Mouse (Mus musculus): ENCODE measurements around the gene Srp68. TPM values are rescaled to one million over a fixed set of nuclear protein-coding genes. Genes with fewer than 3 reads are reported as not detected.
A peak's percentile ranks its signal among the peaks of the same experiment; 100 is the strongest.

Gene Srp68
- polyA plus RNA-seq, 1 experiment = 81.9 TPM

GRCm38 (mm10) chr11:116260259-116260658, 13.8 kb downstream of the Srp68 start:
- no peak overlapping the region for H3K4me3 ChIP-seq (ENCODE audit: insufficient read depth, poor library complexity, severe bottlenecking)
- no peak overlapping the region for H3ac ChIP-seq (ENCODE audit: control insufficient read depth, insufficient read length, low read depth)

GRCm38 (mm10) chr11:116259461-116259860, 14.6 kb downstream of the Srp68 start:
- Histone ChIP-seq H3K4me3 (ENCODE audit: insufficient read depth, poor library complexity, severe bottlenecking) (no peak overlapping the region), H3ac (ENCODE audit: control insufficient read depth, insufficient read length, low read depth) (no peak overlapping the region), H3K27me3 (ENCODE audit: control insufficient read depth, insufficient read depth, insufficient read length) (no peaks in the 10 kb centered on the region), H3K79me3 (ENCODE audit: low read depth) (peaks cover 9% of the 10 kb centered on the region), H3K79me2 (ENCODE audit: control insufficient read depth, insufficient read depth) (peaks cover 34% of the 10 kb centered on the region), H3K36me3 (ENCODE audit: control insufficient read depth, insufficient read depth) (peaks cover 80% of the 10 kb centered on the region)
- TF ChIP-seq FOSL1 (IDR thresholded peaks at IDR 0.05; ENCODE audit: insufficient read depth, low read length, poor library complexity, severe bottlenecking) = no peak
- TF ChIP-seq MYOD1 (IDR thresholded peaks at IDR 0.05; ENCODE audit: control insufficient read depth, insufficient read length, low read depth) = peak; percentile 57
- TF ChIP-seq MAX (IDR thresholded peaks at IDR 0.05) = peak; percentile 10

More at GRCm38 (mm10) chr11:116260259-116260658, 13.8 kb downstream of the Srp68 start:
- peak; percentile 59 for TF ChIP-seq CEBPB (IDR thresholded peaks at IDR 0.05; ENCODE audit: low read depth)
- no peak for TF ChIP-seq MAX (IDR thresholded peaks at IDR 0.05)
- H3K79me2 ChIP-seq (ENCODE audit: control insufficient read depth, insufficient read depth) = peaks cover 30% of the 10 kb centered on the region
- peaks cover 9% of the 10 kb centered on the region for H3K79me3 ChIP-seq (ENCODE audit: low read depth)
- H3K36me3 ChIP-seq (ENCODE audit: control insufficient read depth, insufficient read depth) = peaks cover 83% of the 10 kb centered on the region
- no peaks in the 10 kb centered on the region for H3K27me3 ChIP-seq (ENCODE audit: control insufficient read depth, insufficient read depth, insufficient read length)

- no peaks in the 10 kb centered on the region for H3K27me3 ChIP-seq (ENCODE audit: control insufficient read depth, insufficient read depth, insufficient read length)
- H3K36me3 ChIP-seq (ENCODE audit: control insufficient read depth, insufficient read depth) = peaks cover 77% of the 10 kb centered on the region
- peaks cover 9% of the 10 kb centered on the region for H3K79me3 ChIP-seq (ENCODE audit: low read depth)
- peak overlapping the region; percentile 19 for H3ac ChIP-seq (ENCODE audit: control insufficient read depth, insufficient read length, low read depth)
- peaks cover 34% of the 10 kb centered on the region for H3K79me2 ChIP-seq (ENCODE audit: control insufficient read depth, insufficient read depth)
- TF ChIP-seq MYOG (IDR thresholded peaks at IDR 0.05; ENCODE audit: control insufficient read depth, extremely low read depth, insufficient read length) = no peak
- TF ChIP-seq CTCF (IDR thresholded peaks at IDR 0.05; ENCODE audit: control insufficient read depth, insufficient read depth, insufficient read length) = no peak
- peak; percentile 27 for TF ChIP-seq USF1 (IDR thresholded peaks at IDR 0.05; ENCODE audit: low read depth)
- peak; percentile 55 for TF ChIP-seq FOSL1 (IDR thresholded peaks at IDR 0.05; ENCODE audit: insufficient read depth, low read length, poor library complexity, severe bottlenecking)
- TF ChIP-seq MAX (IDR thresholded peaks at IDR 0.05) = peak; percentile 76
- no peak overlapping the region for H3K4me3 ChIP-seq (ENCODE audit: insufficient read depth, poor library complexity, severe bottlenecking)
These were observed 17.9 kb downstream of the Srp68 start for GRCm38 (mm10) chr11:116255982-116256675.

GRCm38 (mm10) chr11:116255090-116255981, 18.7 kb downstream of the Srp68 start:
- H3K27me3 ChIP-seq (ENCODE audit: control insufficient read depth, insufficient read depth, insufficient read length) = no peaks in the 10 kb centered on the region

GRCm38 (mm10) chr11:116254627-116255026, 19.4 kb downstream of the Srp68 start:
- Histone ChIP-seq H3ac (ENCODE audit: control insufficient read depth, insufficient read length, low read depth) (no peak overlapping the region), H3K4me3 (ENCODE audit: insufficient read depth, poor library complexity, severe bottlenecking) (no peak overlapping the region)
- TF ChIP-seq MYOG (IDR thresholded peaks at IDR 0.05; ENCODE audit: control insufficient read depth, extremely low read depth, insufficient read length) (no peak), CTCF (IDR thresholded peaks at IDR 0.05; ENCODE audit: control insufficient read depth, insufficient read depth, insufficient read length) (no peak), CEBPB (IDR thresholded peaks at IDR 0.05; ENCODE audit: low read depth) (no peak), FOSL1 (IDR thresholded peaks at IDR 0.05; ENCODE audit: insufficient read depth, low read length, poor library complexity, severe bottlenecking) (peak; percentile 42), MAX (IDR thresholded peaks at IDR 0.05) (no peak)

More at GRCm38 (mm10) chr11:116255090-116255981, 18.7 kb downstream of the Srp68 start:
- TF ChIP-seq CTCF (IDR thresholded peaks at IDR 0.05; ENCODE audit: control insufficient read depth, insufficient read depth, insufficient read length) (no peak), MYOG (IDR thresholded peaks at IDR 0.05; ENCODE audit: control insufficient read depth, extremely low read depth, insufficient read length) (no peak), MAX (IDR thresholded peaks at IDR 0.05) (no peak), FOSL1 (IDR thresholded peaks at IDR 0.05; ENCODE audit: insufficient read depth, low read length, poor library complexity, severe bottlenecking) (no peak), MYOD1 (IDR thresholded peaks at IDR 0.05; ENCODE audit: control insufficient read depth, insufficient read length, low read depth) (no peak), USF1 (IDR thresholded peaks at IDR 0.05; ENCODE audit: low read depth) (no peak)
- peak overlapping the region; percentile 34 for H3ac ChIP-seq (ENCODE audit: control insufficient read depth, insufficient read length, low read depth)
- H3K79me2 ChIP-seq (ENCODE audit: control insufficient read depth, insufficient read depth) = peaks cover 34% of the 10 kb centered on the region
- peaks cover 9% of the 10 kb centered on the region for H3K79me3 ChIP-seq (ENCODE audit: low read depth)
- H3K36me3 ChIP-seq (ENCODE audit: control insufficient read depth, insufficient read depth) = peaks cover 75% of the 10 kb centered on the region
- no peak overlapping the region for H3K4me3 ChIP-seq (ENCODE audit: insufficient read depth, poor library complexity, severe bottlenecking)

More at GRCm38 (mm10) chr11:116254627-116255026, 19.4 kb downstream of the Srp68 start:
- no peaks in the 10 kb centered on the region for H3K27me3 ChIP-seq (ENCODE audit: control insufficient read depth, insufficient read depth, insufficient read length)
- H3K79me3 ChIP-seq (ENCODE audit: low read depth) = peaks cover 9% of the 10 kb centered on the region
- H3K79me2 ChIP-seq (ENCODE audit: control insufficient read depth, insufficient read depth) = peaks cover 34% of the 10 kb centered on the region
- peaks cover 74% of the 10 kb centered on the region for H3K36me3 ChIP-seq (ENCODE audit: control insufficient read depth, insufficient read depth)

Data from C2C12 (cell line).